Mouse (Mus musculus): Measurements from ENCODE around the gene Magi2. TPM values are rescaled to one million over a fixed set of nuclear protein-coding genes. Genes with fewer than 3 reads are reported as not detected.

Gene Magi2
- polyA plus RNA-seq, 1 experiment from 2014 or later: 22.7 TPM

DNA sequence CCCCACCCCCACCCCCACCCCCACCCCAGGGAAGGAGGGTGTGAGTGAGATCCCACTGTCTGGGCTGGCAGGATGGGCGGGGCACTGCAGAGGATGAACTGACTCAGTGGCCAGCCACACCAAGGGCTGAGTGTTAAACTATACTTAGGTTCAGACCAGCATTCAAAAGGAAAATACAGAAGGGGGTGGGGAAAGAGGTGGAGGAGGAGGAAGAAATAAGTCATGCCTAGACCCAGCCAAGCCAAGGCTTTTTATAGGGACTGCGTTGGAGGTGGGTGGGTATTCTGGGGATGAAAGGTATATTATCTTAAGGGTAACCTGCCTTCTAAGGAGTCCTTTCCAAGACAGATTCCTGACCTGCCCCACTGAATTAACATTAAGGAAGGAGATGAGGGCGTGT, 1420.1 kb downstream of the Magi2 start:
- 97% methylated on average over 3 of the region's 3 CpGs for WGBS
- H3K36me3 ChIP-seq (ENCODE audit: control insufficient read depth, insufficient read depth, low read length): no peaks in the 10 kb centered on the region
- H3K4me1 ChIP-seq (ENCODE audit: control insufficient read depth, insufficient read depth, low read depth, low read length): peaks cover 3% of the 10 kb centered on the region; the same call in 1 of the 2 replicates
- H3K27me3 ChIP-seq (replicated peaks; ENCODE audit: control insufficient read depth, insufficient read depth, low read length): no peaks in the 10 kb centered on the region
- H3K4me2 ChIP-seq (ENCODE audit: low read length): no peak overlapping the region
- H3K4me3 ChIP-seq (ENCODE audit: low read length): no peak overlapping the region
- ATAC-seq: no peak
- H3K9me3 ChIP-seq (ENCODE audit: control insufficient read depth, low read length): no peaks in the 10 kb centered on the region
- H3K27ac ChIP-seq (ENCODE audit: low read depth, low read length): no peak overlapping the region
- H3K9ac ChIP-seq (ENCODE audit: low read depth, low read length): no peak overlapping the region

GRCm38 (mm10) chr5:20653425-20654185, 1426.8 kb downstream of the Magi2 start:
- H3K4me3 ChIP-seq (ENCODE audit: low read length): no peak overlapping the region
- peak; percentile 59 for ATAC-seq
- no peaks in the 10 kb centered on the region for H3K4me1 ChIP-seq (ENCODE audit: control insufficient read depth, insufficient read depth, low read depth, low read length)
- H3K27ac ChIP-seq (ENCODE audit: low read depth, low read length): no peak overlapping the region
- H3K9me3 ChIP-seq (ENCODE audit: control insufficient read depth, low read length): no peaks in the 10 kb centered on the region
- no peak overlapping the region for H3K9ac ChIP-seq (ENCODE audit: low read depth, low read length)
- H3K36me3 ChIP-seq (ENCODE audit: control insufficient read depth, insufficient read depth, low read length): no peaks in the 10 kb centered on the region
- no peaks in the 10 kb centered on the region for H3K27me3 ChIP-seq (replicated peaks; ENCODE audit: control insufficient read depth, insufficient read depth, low read length)
- WGBS: 51% methylated on average over 11 of the region's 11 CpGs
- H3K4me2 ChIP-seq (ENCODE audit: low read length): no peak overlapping the region

GRCm38 (mm10) chr5:20654766-20655472, 1428.1 kb downstream of the Magi2 start:
- 76% methylated on average over 10 of the region's 10 CpGs for WGBS

DNA sequence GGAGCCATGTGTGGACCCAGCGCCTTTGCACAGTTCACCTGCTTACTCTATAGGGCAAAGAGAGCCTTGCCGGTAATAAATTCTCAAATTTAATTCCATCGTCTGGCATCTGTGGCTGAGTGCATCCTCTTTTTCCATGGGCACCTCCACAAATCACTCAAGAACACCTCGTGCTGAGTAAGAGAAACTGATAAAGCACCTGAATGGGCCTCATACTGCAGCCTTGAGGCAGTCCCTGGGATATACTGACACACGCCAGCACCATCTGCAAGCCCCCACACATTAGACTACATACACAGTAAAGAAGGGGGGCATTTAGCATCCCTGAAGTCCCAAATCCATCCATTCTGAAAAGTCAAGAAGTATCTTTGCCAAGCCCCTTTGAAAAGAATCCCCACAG, 1430.2 kb downstream of the Magi2 start:
- Histone ChIP-seq H3K4me2 (ENCODE audit: low read length) (no peak overlapping the region), H3K4me3 (ENCODE audit: low read length) (no peak overlapping the region)

More at GRCm38 (mm10) chr5:20654766-20655472, 1428.1 kb downstream of the Magi2 start:
- no peaks in the 10 kb centered on the region for H3K4me1 ChIP-seq (ENCODE audit: control insufficient read depth, insufficient read depth, low read depth, low read length)
- no peak overlapping the region for H3K27ac ChIP-seq (ENCODE audit: low read depth, low read length)
- H3K36me3 ChIP-seq (ENCODE audit: control insufficient read depth, insufficient read depth, low read length): no peaks in the 10 kb centered on the region
- no peak overlapping the region for H3K4me3 ChIP-seq (ENCODE audit: low read length)
- no peaks in the 10 kb centered on the region for H3K9me3 ChIP-seq (ENCODE audit: control insufficient read depth, low read length)
- no peak overlapping the region for H3K4me2 ChIP-seq (ENCODE audit: low read length)
- no peaks in the 10 kb centered on the region for H3K27me3 ChIP-seq (replicated peaks; ENCODE audit: control insufficient read depth, insufficient read depth, low read length)
- ATAC-seq: no peak
- H3K9ac ChIP-seq (ENCODE audit: low read depth, low read length): no peak overlapping the region

GRCm38 (mm10) chr5:20667601-20668000, 1440.8 kb downstream of the Magi2 start:
- no peak overlapping the region for H3K9ac ChIP-seq (ENCODE audit: low read depth, low read length)
- no peak overlapping the region for H3K27ac ChIP-seq (ENCODE audit: low read depth, low read length)
- H3K9me3 ChIP-seq (ENCODE audit: control insufficient read depth, low read length): no peaks in the 10 kb centered on the region
- no peak overlapping the region for H3K4me2 ChIP-seq (ENCODE audit: low read length)
- H3K36me3 ChIP-seq (ENCODE audit: control insufficient read depth, insufficient read depth, low read length): no peaks in the 10 kb centered on the region
- no peak for ATAC-seq
- no peak overlapping the region for H3K4me3 ChIP-seq (ENCODE audit: low read length)
- no peaks in the 10 kb centered on the region for H3K4me1 ChIP-seq (ENCODE audit: control insufficient read depth, insufficient read depth, low read depth, low read length)
- 94% methylated on average over 8 of the region's 8 CpGs for WGBS
- no peaks in the 10 kb centered on the region for H3K27me3 ChIP-seq (replicated peaks; ENCODE audit: control insufficient read depth, insufficient read depth, low read length)

More for the DNA sequence above, 1430.2 kb downstream of the Magi2 start:
- Histone ChIP-seq H3K36me3 (ENCODE audit: control insufficient read depth, insufficient read depth, low read length) (no peaks in the 10 kb centered on the region), H3K9me3 (ENCODE audit: control insufficient read depth, low read length) (no peaks in the 10 kb centered on the region), H3K27me3 (replicated peaks; ENCODE audit: control insufficient read depth, insufficient read depth, low read length) (no peaks in the 10 kb centered on the region), H3K9ac (ENCODE audit: low read depth, low read length) (no peak overlapping the region), H3K27ac (ENCODE audit: low read depth, low read length) (no peak overlapping the region), H3K4me1 (ENCODE audit: control insufficient read depth, insufficient read depth, low read depth, low read length) (no peaks in the 10 kb centered on the region)
- WGBS: 83% methylated on average over 5 of the region's 5 CpGs
- ATAC-seq: no peak

- no peak overlapping the region for H3K27ac ChIP-seq (ENCODE audit: low read depth, low read length)
- no peaks in the 10 kb centered on the region for H3K27me3 ChIP-seq (replicated peaks; ENCODE audit: control insufficient read depth, insufficient read depth, low read length)
- no peaks in the 10 kb centered on the region for H3K9me3 ChIP-seq (ENCODE audit: control insufficient read depth, low read length)
- ATAC-seq: no peak
- WGBS: 90% methylated on average over 10 of the region's 10 CpGs
- no peak overlapping the region for H3K9ac ChIP-seq (ENCODE audit: low read depth, low read length)
- H3K36me3 ChIP-seq (ENCODE audit: control insufficient read depth, insufficient read depth, low read length): no peaks in the 10 kb centered on the region
- H3K4me1 ChIP-seq (ENCODE audit: control insufficient read depth, insufficient read depth, low read depth, low read length): no peaks in the 10 kb centered on the region
- H3K4me3 ChIP-seq (ENCODE audit: low read length): no peak overlapping the region
- H3K4me2 ChIP-seq (ENCODE audit: low read length): no peak overlapping the region
These were observed 1442.0 kb downstream of the Magi2 start for GRCm38 (mm10) chr5:20668736-20669355.

- no peak overlapping the region for H3K27ac ChIP-seq (ENCODE audit: low read depth, low read length)
- H3K4me3 ChIP-seq (ENCODE audit: low read length): no peak overlapping the region
- no peak for ATAC-seq
- H3K9me3 ChIP-seq (ENCODE audit: control insufficient read depth, low read length): no peaks in the 10 kb centered on the region
- 75% methylated on average over 5 of the region's 5 CpGs for WGBS
- H3K27me3 ChIP-seq (replicated peaks; ENCODE audit: control insufficient read depth, insufficient read depth, low read length): no peaks in the 10 kb centered on the region
- no peak overlapping the region for H3K9ac ChIP-seq (ENCODE audit: low read depth, low read length)
- H3K4me2 ChIP-seq (ENCODE audit: low read length): no peak overlapping the region
- no peaks in the 10 kb centered on the region for H3K4me1 ChIP-seq (ENCODE audit: control insufficient read depth, insufficient read depth, low read depth, low read length)
- H3K36me3 ChIP-seq (ENCODE audit: control insufficient read depth, insufficient read depth, low read length): no peaks in the 10 kb centered on the region
These were observed 1442.6 kb downstream of the Magi2 start for GRCm38 (mm10) chr5:20669456-20669855.

DNA sequence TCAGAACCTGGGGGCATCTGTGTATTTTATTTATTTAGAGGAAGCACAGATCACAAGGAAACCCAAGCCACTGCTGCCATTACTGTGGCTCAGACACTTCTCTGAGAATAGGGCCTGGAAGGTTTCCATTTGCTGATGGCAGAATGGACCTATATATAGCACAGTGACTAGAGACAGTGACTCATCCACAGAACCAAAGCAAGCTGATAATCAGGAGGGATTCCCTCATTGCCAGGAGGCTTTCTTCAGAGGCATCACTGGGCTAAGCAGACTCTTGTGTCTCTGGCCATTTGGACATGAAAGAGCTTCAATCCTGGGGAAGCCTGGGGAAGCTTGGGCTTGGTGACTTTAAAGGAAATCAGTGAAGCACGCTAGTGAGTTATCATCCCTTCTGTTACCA, 1445.0 kb downstream of the Magi2 start:
- H3K9me3 ChIP-seq (ENCODE audit: control insufficient read depth, low read length): no peaks in the 10 kb centered on the region
- H3K4me3 ChIP-seq (ENCODE audit: low read length): no peak overlapping the region
- 62% methylated on average over 1 of the region's 1 CpGs for WGBS
- H3K36me3 ChIP-seq (ENCODE audit: control insufficient read depth, insufficient read depth, low read length): no peaks in the 10 kb centered on the region
- no peak overlapping the region for H3K27ac ChIP-seq (ENCODE audit: low read depth, low read length)
- no peak overlapping the region for H3K9ac ChIP-seq (ENCODE audit: low read depth, low read length)
- ATAC-seq: no peak
- H3K4me1 ChIP-seq (ENCODE audit: control insufficient read depth, insufficient read depth, low read depth, low read length): peaks cover 7% of the 10 kb centered on the region
- H3K4me2 ChIP-seq (ENCODE audit: low read length): no peak overlapping the region
- H3K27me3 ChIP-seq (replicated peaks; ENCODE audit: control insufficient read depth, insufficient read depth, low read length): no peaks in the 10 kb centered on the region

GRCm38 (mm10) chr5:20674523-20674922, 1447.7 kb downstream of the Magi2 start:
- Histone ChIP-seq H3K9ac (ENCODE audit: low read depth, low read length) (no peak overlapping the region), H3K4me1 (ENCODE audit: control insufficient read depth, insufficient read depth, low read depth, low read length) (peaks cover 7% of the 10 kb centered on the region), H3K27ac (ENCODE audit: low read depth, low read length) (no peak overlapping the region), H3K36me3 (ENCODE audit: control insufficient read depth, insufficient read depth, low read length) (no peaks in the 10 kb centered on the region), H3K4me2 (ENCODE audit: low read length) (no peak overlapping the region), H3K9me3 (ENCODE audit: control insufficient read depth, low read length) (no peaks in the 10 kb centered on the region), H3K27me3 (replicated peaks; ENCODE audit: control insufficient read depth, insufficient read depth, low read length) (no peaks in the 10 kb centered on the region), H3K4me3 (ENCODE audit: low read length) (no peak overlapping the region)
- no peak for ATAC-seq
- WGBS: 79% methylated on average over 8 of the region's 8 CpGs

Data from hindbrain, embryonic 16.5 days (tissue).